Mouse (Mus musculus) layer of hippocampus, adult 2 months (tissue): ENCODE data around the gene Fam168b. TPM values are rescaled to one million over a fixed set of nuclear protein-coding genes. Genes with fewer than 3 reads are reported as not detected.

Experiments used
- DNase-seq, 2 experiments: peaks; one replicate each; pipeline ENCODE4 v3.0.0; 2022; ENCODE audit warnings: low spot score in 2 of 2
- H3K27ac ChIP-seq: fragments of 200-600 bp; 2 replicates; pipeline ENCODE4 v1.8.1; 2022
- H3K4me3 ChIP-seq: fragments of 200-600 bp; 2 replicates; pipeline ENCODE4 v1.8.1; 2022; ENCODE audit warnings: mild to moderate bottlenecking
- CTCF ChIP-seq: fragments of 200-600 bp; conservative IDR thresholded peaks from 2 replicates; pipeline ENCODE4 v1.8.1; 2022; ENCODE audit warnings: antibody characterized with exemption, mild to moderate bottlenecking, moderate library complexity
- total RNA-seq, 2 experiments: library from RNA; stranded (reverse); gene quantifications; 2 replicates each; pipeline ENCODE4 v1.2.3; 2021

Fam168b gene
- total RNA-seq, 2 experiments from 2014 or later, result 223 to 226 TPM

- TF ChIP-seq CTCF, result no peak
- H3K27ac ChIP-seq, result no peak overlapping the region
- H3K4me3 ChIP-seq, result no peak overlapping the region
- peak in 1 of 2 experiments; percentile 58 for DNase-seq
These were observed 20.5 kb upstream of the Fam168b start for GRCm38 (mm10) chr1:34863323-34863722.

DNA sequence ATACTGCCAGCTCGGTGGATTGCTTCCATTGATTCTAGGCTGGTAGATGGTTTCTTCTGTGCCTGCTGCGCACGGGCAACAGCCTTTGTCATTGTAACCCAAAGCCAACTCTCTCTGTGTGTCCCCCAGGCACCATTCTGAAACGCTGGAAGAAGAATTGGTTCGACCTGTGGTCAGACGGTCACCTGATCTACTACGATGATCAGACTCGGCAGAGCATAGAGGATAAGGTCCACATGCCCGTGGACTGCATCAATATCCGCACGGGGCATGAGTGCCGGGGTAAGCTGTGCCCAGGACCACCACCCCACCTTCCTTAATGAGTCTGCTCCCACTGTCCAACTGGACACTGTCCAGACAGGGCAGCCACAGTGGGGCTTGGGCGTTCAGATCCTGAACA lies 20.0 kb upstream of the Fam168b start:
- no peak overlapping the region for H3K27ac ChIP-seq

DNA sequence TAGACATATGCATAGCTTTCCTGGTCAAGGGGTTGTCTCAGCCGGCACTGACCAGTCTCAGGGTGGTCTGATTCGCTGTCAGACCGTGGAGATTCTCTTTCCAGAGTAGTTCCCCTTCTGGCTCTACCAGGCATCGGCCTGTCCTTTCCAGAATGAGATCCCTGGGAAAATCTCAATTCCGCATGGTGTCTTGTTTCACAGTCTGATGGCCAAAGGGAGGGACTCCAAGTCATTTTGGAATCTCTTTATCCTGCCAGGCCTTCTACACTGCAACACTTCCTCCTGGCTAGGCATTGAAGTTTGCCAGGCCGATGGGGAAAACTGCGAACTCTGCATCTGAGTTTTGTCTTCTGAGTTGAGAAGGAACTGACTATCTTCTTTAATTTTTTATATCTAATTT lies 17.3 kb upstream of the Fam168b start:
- H3K27ac ChIP-seq, result no peak overlapping the region
- DNase-seq, result no peak
- TF ChIP-seq CTCF, result no peak
- H3K4me3 ChIP-seq, result no peak overlapping the region

More for the DNA sequence above, 20.0 kb upstream of the Fam168b start:
- no peak for DNase-seq
- H3K4me3 ChIP-seq, result no peak overlapping the region
- TF ChIP-seq CTCF, result no peak

DNA sequence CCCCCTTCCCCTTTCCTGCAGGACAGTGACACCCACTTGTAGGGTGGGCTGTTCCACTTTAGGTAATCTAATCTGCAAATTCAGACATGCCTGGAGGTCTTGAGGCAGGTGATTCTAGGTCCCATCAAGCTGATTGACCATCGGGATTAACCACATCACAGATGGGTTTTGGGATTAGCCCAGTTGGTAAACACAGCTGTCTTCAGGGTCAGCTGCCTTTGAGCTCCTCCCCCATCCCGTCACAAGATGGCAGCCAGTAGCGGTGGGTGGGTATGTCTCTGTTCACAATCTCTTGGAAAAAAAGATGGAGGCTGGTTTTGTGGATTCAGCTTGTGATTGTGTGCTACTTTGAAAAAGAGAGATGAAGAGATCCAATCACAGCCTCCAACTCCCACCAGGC lies 16.9 kb upstream of the Fam168b start:
- TF ChIP-seq CTCF, result no peak
- no peak for DNase-seq
- no peak overlapping the region for H3K27ac ChIP-seq
- no peak overlapping the region for H3K4me3 ChIP-seq

DNA sequence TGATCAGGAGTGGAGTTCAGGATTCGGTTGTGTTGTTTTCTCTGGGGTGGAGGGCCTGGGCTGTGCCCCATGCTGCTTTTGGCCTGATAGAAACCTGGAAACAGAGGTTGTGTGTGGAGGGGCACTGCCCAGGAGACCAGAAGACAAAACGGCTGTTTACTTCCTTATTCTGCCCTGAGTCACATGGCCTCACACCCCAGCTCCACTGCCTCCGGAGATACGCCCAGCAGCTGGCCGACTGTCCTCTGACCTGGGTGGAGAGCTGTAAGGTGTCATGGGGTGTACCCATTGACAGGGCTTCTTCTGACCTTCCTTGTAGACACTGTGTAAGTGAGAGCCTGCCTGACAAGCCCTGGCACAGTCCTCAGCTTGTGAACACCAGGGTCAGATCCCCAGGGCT lies 15.8 kb upstream of the Fam168b start:
- DNase-seq, result no peak
- TF ChIP-seq CTCF, result no peak
- H3K4me3 ChIP-seq, result no peak overlapping the region
- no peak overlapping the region for H3K27ac ChIP-seq

DNA sequence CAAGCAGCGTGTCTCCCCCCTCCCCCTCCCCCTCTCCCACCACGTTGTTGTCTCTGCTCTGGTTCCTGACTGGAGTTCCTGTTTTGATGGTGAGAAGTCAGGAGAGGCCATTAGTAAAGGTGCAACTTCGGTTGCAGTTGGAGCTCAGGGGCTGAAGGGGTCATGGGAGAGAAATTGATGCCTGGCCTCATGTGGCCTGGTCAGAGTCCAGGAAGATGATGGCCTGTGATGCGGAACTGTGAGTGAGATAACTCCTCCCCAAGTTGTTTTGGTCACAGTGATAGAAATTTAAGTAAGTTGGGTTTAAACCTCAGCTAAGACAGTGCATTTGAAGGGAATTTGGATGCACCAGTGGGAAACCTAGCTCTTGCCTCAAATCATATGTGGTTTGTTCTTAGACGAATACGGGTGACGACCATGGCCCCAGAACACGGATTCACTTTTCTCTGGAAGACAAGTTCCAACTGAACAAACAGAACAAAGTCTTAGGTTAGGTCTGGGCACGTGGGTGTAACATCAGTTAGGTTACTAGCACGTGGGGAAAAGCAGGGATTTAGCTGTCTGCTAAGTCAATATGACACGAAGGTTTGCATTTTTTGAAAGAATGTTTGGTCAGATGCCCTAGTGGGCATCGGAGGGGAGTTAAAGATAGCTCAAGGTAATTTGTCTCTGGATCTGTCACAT lies 12.3 kb upstream of the Fam168b start:
- H3K27ac ChIP-seq, result no peak overlapping the region
- DNase-seq, result no peak

DNA sequence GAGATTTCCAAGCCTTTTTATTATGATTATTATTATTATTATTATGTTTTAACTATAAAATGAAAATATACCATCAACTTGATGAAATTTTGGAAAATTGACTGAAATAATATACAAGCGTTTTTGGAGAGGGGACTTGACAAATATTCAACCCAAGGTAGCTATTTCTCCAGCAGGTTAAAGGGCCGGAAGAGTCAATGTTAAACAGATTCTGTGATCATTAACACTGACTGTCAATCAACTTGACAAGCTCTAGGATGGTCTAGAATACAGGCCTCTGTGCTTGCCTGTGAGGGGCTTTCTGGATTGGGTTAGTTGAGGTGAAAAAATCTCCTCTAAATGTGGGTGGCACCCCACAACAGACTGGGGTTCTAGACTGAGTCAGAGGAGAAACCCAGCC lies 10.9 kb upstream of the Fam168b start:
- DNase-seq, result no peak
- no peak overlapping the region for H3K4me3 ChIP-seq
- TF ChIP-seq CTCF, result no peak
- no peak overlapping the region for H3K27ac ChIP-seq

More for the DNA sequence above, 12.3 kb upstream of the Fam168b start:
- H3K4me3 ChIP-seq, result no peak overlapping the region
- no peak for TF ChIP-seq CTCF

DNA sequence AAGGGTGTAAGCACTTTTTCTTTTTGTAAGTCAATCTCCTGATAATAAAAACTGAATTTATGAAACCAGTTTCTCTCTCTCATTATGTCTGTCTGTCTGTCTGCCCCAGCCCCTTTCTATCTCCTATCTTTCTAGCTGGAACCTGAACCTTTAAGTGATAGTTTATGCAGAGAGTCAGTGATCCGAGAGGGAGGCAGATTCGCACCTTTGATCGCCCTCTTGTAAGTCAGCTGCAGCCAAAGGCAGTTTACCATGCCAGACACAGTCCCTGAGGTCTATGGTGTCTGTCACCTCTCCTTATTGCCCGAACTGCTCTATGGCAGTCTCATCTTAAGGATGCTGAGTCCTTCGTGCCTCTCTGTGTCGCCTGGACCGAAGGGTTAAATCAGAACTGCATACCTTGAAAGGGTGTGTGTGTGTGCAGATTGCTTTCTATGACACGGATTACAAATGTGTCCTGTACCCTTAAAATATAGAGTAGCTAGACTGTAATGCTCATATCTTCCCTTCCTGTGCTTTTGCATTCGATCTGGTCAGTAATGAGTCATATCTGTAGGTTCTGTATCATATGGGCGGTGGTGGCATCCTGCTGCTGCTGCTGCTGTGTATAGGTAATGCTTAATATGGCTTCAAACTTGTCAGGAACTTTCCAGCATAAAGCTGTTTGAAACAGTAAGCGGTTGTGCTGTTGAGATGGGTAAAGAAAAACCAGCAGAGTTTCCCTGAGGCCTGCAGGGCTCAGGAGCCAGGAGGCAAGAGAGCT lies 9.4 kb upstream of the Fam168b start:
- Histone ChIP-seq H3K27ac (no peak overlapping the region), H3K4me3 (no peak overlapping the region; the same call in 1 of the 2 replicates)
- no peak for DNase-seq
- no peak for TF ChIP-seq CTCF

GRCm38 (mm10) chr1:34851562-34851961 lies 8.7 kb upstream of the Fam168b start:
- Histone ChIP-seq H3K27ac (0 out of 2 replicates have a peak overlapping the region, but pooled peaks have one; percentile 23), H3K4me3 (peak overlapping the region; percentile 39)
- no peak for TF ChIP-seq CTCF
- DNase-seq, result no peak

GRCm38 (mm10) chr1:34850343-34851136 lies 7.7 kb upstream of the Fam168b start:
- DNase-seq, result no peak

GRCm38 (mm10) chr1:34849745-34850342 lies 7.0 kb upstream of the Fam168b start, which contains the start of gene Plekhb2:
Plekhb2 (plus strand) TSS chr1:34849976.
- peak within 1 kb of the TSS; percentile 96 for H3K4me3 ChIP-seq
- peak; percentile 82 to 89 for DNase-seq
- H3K27ac ChIP-seq, result peak within 1 kb of the TSS; percentile 92
- TF ChIP-seq CTCF, result no peak

More at GRCm38 (mm10) chr1:34850343-34851136, 7.7 kb upstream of the Fam168b start:
- no peak for TF ChIP-seq CTCF
- H3K4me3 ChIP-seq, result peak overlapping the region; percentile 96
- H3K27ac ChIP-seq, result peak overlapping the region; percentile 92; the same call in 1 of the 2 replicates

- DNase-seq, result no peak
- Histone ChIP-seq H3K4me3 (no peak overlapping the region), H3K27ac (no peak overlapping the region)
- no peak for TF ChIP-seq CTCF
These were observed 4.2 kb upstream of the Fam168b start for GRCm38 (mm10) chr1:34847070-34847469.
